Mouse (Mus musculus) adrenal gland, postnatal 10 days (tissue): ENCODE measurements at regions not wholly inside any gene's neighbourhood (a gene's known extent, or its start where the extent isn't known, plus 50 kb on each side); places are given as distances from the start of the nearest gene placed in this dataset.
A peak's percentile ranks its signal among the peaks of the same experiment; 100 is the strongest.

Experiments used
- DNase-seq: peaks from one replicate; pipeline ENCODE4 v3.0.0; 2021; ENCODE audit warnings: mixed read lengths

GRCm38 (mm10) chr11:17324651-17325050, 67.3 kb downstream of the C1d start:
- no peak for DNase-seq

- no peak for DNase-seq
These were observed 68.6 kb downstream of the C1d start for GRCm38 (mm10) chr11:17325731-17326646.

- DNase-seq = no peak
These were observed 69.3 kb downstream of the C1d start for GRCm38 (mm10) chr11:17326695-17327094.

GRCm38 (mm10) chr11:17351476-17351875, 94.1 kb downstream of the C1d start:
- no peak for DNase-seq

- no peak for DNase-seq
These were observed 95.1 kb downstream of the C1d start for GRCm38 (mm10) chr11:17352148-17353130.

- DNase-seq = no peak
These were observed 102.4 kb downstream of the C1d start for GRCm38 (mm10) chr11:17359698-17360254.

- no peak for DNase-seq
These were observed 120.5 kb downstream of the C1d start for GRCm38 (mm10) chr11:17377859-17378258.

GRCm38 (mm10) chr11:17386756-17387155, 129.4 kb downstream of the C1d start:
- no peak for DNase-seq

- DNase-seq = no peak
These were observed 136.5 kb downstream of the C1d start for GRCm38 (mm10) chr11:17393832-17394231.

GRCm38 (mm10) chr11:17414531-17414930, 157.2 kb downstream of the C1d start:
- DNase-seq = peak; percentile 6

- no peak for DNase-seq
These were observed 157.8 kb downstream of the C1d start for GRCm38 (mm10) chr11:17415144-17415543.

- no peak for DNase-seq
These were observed 160.4 kb downstream of the C1d start for GRCm38 (mm10) chr11:17417656-17418289.

GRCm38 (mm10) chr11:17442133-17442532, 184.8 kb downstream of the C1d start:
- no peak for DNase-seq

- DNase-seq = no peak
These were observed 191.9 kb downstream of the C1d start for GRCm38 (mm10) chr11:17449289-17449688.

GRCm38 (mm10) chr11:17450360-17451045, 193.1 kb downstream of the C1d start:
- no peak for DNase-seq

GRCm38 (mm10) chr11:17451451-17451850, 194.1 kb downstream of the C1d start:
- DNase-seq = no peak

- DNase-seq = peak; percentile 28
These were observed 196.2 kb downstream of the C1d start for GRCm38 (mm10) chr11:17453530-17453929.

GRCm38 (mm10) chr11:17458946-17459345, 201.6 kb downstream of the C1d start:
- DNase-seq = no peak

- DNase-seq = peak; percentile 41
These were observed 202.9 kb downstream of the C1d start for GRCm38 (mm10) chr11:17460024-17460919.

GRCm38 (mm10) chr11:17460920-17461279, 203.5 kb downstream of the C1d start:
- DNase-seq = peak; percentile 26
